Mouse (Mus musculus) heart, adult 2 months (tissue): ENCODE measurements around the gene Fbxo42.

Experiments used
- CTCF ChIP-seq: fragments of 200-600 bp; IDR thresholded peaks from 2 replicates; pipeline ENCODE4 v1.8.1; 2022; ENCODE audit warnings: antibody characterized with exemption, mild to moderate bottlenecking, moderate library complexity
- EP300 ChIP-seq: fragments of 200-500 bp; IDR thresholded peaks from 2 replicates; pipeline ENCODE4 v1.6.1; 2011; ENCODE audit warnings: low read depth, low read length, control low read depth; ENCODE audit not compliant: insufficient read depth
- POLR2A ChIP-seq: fragments of 200-500 bp; IDR thresholded peaks from 2 replicates; pipeline ENCODE4 v1.6.1; 2011; ENCODE audit warnings: mild to moderate bottlenecking, low read depth, low read length, control low read depth; ENCODE audit not compliant: insufficient read depth

DNA sequence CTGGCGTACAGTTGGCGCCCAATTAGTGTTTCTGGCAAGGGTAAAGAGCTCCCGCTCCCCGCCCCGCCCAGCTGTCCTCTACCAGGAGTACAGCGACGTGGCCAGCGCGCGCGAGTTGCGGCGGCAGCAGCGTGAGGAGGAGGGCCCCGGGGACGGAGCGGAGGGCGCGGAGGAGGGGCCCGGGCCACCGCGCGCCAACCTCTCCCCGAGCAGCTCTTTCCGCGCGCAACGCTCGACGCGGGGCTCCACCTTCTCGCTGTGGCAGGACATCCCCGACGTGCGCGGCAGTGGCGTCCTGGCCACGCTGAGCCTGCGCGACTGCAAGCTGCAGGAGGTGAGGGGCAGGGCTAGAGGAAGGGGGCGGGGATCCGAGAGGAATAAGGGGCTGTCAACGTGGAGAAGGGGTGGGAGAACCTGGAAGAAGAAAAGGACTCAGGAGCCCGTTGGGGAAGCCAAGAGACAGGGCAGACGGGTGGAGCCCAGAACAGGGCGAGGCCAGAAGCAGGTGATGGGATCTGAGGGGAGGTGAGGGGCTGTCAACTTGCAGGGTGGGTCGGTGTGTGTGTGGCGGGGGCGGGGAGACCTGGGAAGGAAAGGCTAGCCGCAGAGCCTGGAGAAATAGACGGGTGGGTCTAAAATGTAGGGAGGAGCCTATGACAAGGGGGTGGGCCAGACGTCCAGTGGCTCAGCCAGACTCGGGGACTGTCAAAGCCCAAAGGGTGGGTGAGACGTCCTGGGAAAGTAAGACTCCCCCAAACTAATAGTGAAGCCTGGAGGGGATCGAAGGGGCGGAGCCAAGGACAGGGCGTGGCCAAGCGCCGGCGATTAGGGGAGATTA is 100.3 kb downstream of the Fbxo42 start:
- TF ChIP-seq CTCF: no peak
- TF ChIP-seq EP300: no peak
- TF ChIP-seq POLR2A: no peak
